7 mouse cellular contexts compared by ENCODE assay signal in genomic region chr14:102216581-102217368, GRCm38 (mm10).
DNase-seq lines count a peak whose midpoint lies in the region; ATAC-seq and TF ChIP-seq lines count a peak whose summit lies in the region.

No protein-coding gene starts in this region.

- no peaks in the 10 kb centered on the region for H3K27me3 ChIP-seq in stomach, embryonic 14.5 days (ENCODE audit: control insufficient read depth, insufficient read depth, low read length)
- H3K27me3 ChIP-seq in stomach, postnatal 0 days (ENCODE audit: control insufficient read depth, insufficient read depth, low read length): no peaks in the 10 kb centered on the region
- H3K27me3 ChIP-seq in kidney, embryonic 14.5 days (ENCODE audit: control insufficient read depth, insufficient read depth, low read length): no peaks in the 10 kb centered on the region
- H3K27me3 ChIP-seq in limb, embryonic 14.5 days (ENCODE audit: control insufficient read depth, insufficient read depth, low read length): no peaks in the 10 kb centered on the region

- no peak for TF ChIP-seq CTCF in stomach, postnatal 0 days (IDR thresholded peaks at IDR 0.05; ENCODE audit: low read depth)

- no peak overlapping the region for H3K27ac ChIP-seq in stomach, embryonic 14.5 days (ENCODE audit: low read length)
- no peak overlapping the region for H3K27ac ChIP-seq in stomach, postnatal 0 days (replicated peaks)
- no peak overlapping the region for H3K27ac ChIP-seq in kidney, embryonic 14.5 days (ENCODE audit: low read depth, low read length)
- no peak overlapping the region for H3K27ac ChIP-seq in limb, embryonic 14.5 days (replicated peaks; ENCODE audit: low read depth, low read length)

- no peak overlapping the region for H3K4me2 ChIP-seq in stomach, embryonic 14.5 days (replicated peaks; ENCODE audit: low read depth, low read length)
- no peak overlapping the region for H3K4me2 ChIP-seq in stomach, postnatal 0 days (replicated peaks; ENCODE audit: low read depth)
- H3K4me2 ChIP-seq in kidney, embryonic 14.5 days (replicated peaks; ENCODE audit: low read depth, low read length): no peak overlapping the region
- H3K4me2 ChIP-seq in limb, embryonic 14.5 days (replicated peaks; ENCODE audit: low read depth, low read length, severe bottlenecking): no peak overlapping the region

- H3K36me3 ChIP-seq in stomach, embryonic 14.5 days (ENCODE audit: control insufficient read depth, insufficient read depth, low read length): no peaks in the 10 kb centered on the region
- no peaks in the 10 kb centered on the region for H3K36me3 ChIP-seq in stomach, postnatal 0 days (ENCODE audit: control insufficient read depth, insufficient read depth, low read length)
- no peaks in the 10 kb centered on the region for H3K36me3 ChIP-seq in kidney, embryonic 14.5 days (ENCODE audit: control insufficient read depth, insufficient read depth, low read length)
- H3K36me3 ChIP-seq in limb, embryonic 14.5 days (ENCODE audit: control insufficient read depth, insufficient read depth, low read length): no peaks in the 10 kb centered on the region

- H3K4me3 ChIP-seq in stomach, embryonic 14.5 days (ENCODE audit: low read depth, low read length): no peak overlapping the region
- H3K4me3 ChIP-seq in stomach, postnatal 0 days (ENCODE audit: low read depth, low read length): no peak overlapping the region
- no peak overlapping the region for H3K4me3 ChIP-seq in kidney, embryonic 14.5 days (ENCODE audit: low read length)
- no peak overlapping the region for H3K4me3 ChIP-seq in limb, embryonic 14.5 days (replicated peaks; ENCODE audit: low read length)

- no peaks in the 10 kb centered on the region for H3K4me1 ChIP-seq in stomach, embryonic 14.5 days (ENCODE audit: control insufficient read depth, insufficient read depth, low read length)
- no peaks in the 10 kb centered on the region for H3K4me1 ChIP-seq in stomach, postnatal 0 days (replicated peaks; ENCODE audit: control insufficient read depth, insufficient read depth)
- no peaks in the 10 kb centered on the region for H3K4me1 ChIP-seq in kidney, embryonic 14.5 days (ENCODE audit: control insufficient read depth, insufficient read depth, low read length)
- peaks cover 3% of the 10 kb centered on the region; the same call in 1 of the 2 replicates for H3K4me1 ChIP-seq in limb, embryonic 14.5 days (ENCODE audit: control insufficient read depth, insufficient read depth, low read length)

- no peak for TF ChIP-seq POLR2A in limb, embryonic 14.5 days (IDR thresholded peaks at IDR 0.05; ENCODE audit: borderline replicate concordance, extremely low read depth, insufficient read depth, insufficient read length)

- H3K9ac ChIP-seq in stomach, embryonic 14.5 days (replicated peaks; ENCODE audit: low read depth, low read length): no peak overlapping the region
- no peak overlapping the region for H3K9ac ChIP-seq in stomach, postnatal 0 days (ENCODE audit: low read length)
- no peak overlapping the region for H3K9ac ChIP-seq in kidney, embryonic 14.5 days (ENCODE audit: low read depth, low read length)
- no peak overlapping the region for H3K9ac ChIP-seq in limb, embryonic 14.5 days (ENCODE audit: low read depth, low read length, severe bottlenecking)

- ATAC-seq in stomach, embryonic 14.5 days (ENCODE audit: insufficient number of reproducible peaks, insufficient read depth, low FRiP score, low read depth): 0 out of 2 replicates have a peak, but pooled peaks have one; percentile 53
- no peak for ATAC-seq in stomach, postnatal 0 days (ENCODE audit: low FRiP score, low TSS enrichment)
- peak; percentile 88 for ATAC-seq in kidney, embryonic 14.5 days (ENCODE audit: low FRiP score, low TSS enrichment)
- ATAC-seq in limb, embryonic 14.5 days (ENCODE audit: low FRiP score, low read depth): peak; percentile 76

- WGBS in stomach, embryonic 14.5 days: 45% methylated on average over 7 of the region's 7 CpGs
- 42% methylated on average over 7 of the region's 7 CpGs for WGBS in stomach, postnatal 0 days
- WGBS in kidney, embryonic 14.5 days: 48% methylated on average over 7 of the region's 7 CpGs
- 44% methylated on average over 7 of the region's 7 CpGs for WGBS in limb, embryonic 14.5 days

- H3K9me3 ChIP-seq in stomach, embryonic 14.5 days (ENCODE audit: control insufficient read depth, low read depth, low read length): no peaks in the 10 kb centered on the region
- no peaks in the 10 kb centered on the region for H3K9me3 ChIP-seq in stomach, postnatal 0 days (ENCODE audit: control insufficient read depth, low read length)
- H3K9me3 ChIP-seq in kidney, embryonic 14.5 days (ENCODE audit: control insufficient read depth, low read length): no peaks in the 10 kb centered on the region
- H3K9me3 ChIP-seq in limb, embryonic 14.5 days (ENCODE audit: control insufficient read depth, low read length): no peaks in the 10 kb centered on the region

- no peak for TF ChIP-seq EP300 in stomach, postnatal 0 days (optimal IDR thresholded peaks at IDR 0.05)

- DNase-seq in stomach, postnatal 0 days (ENCODE audit: low spot score): no peak
- DNase-seq in limb, embryonic 14.5 days (ENCODE audit: low spot score): peak; percentile 68
- no peak for DNase-seq in natural killer cell, adult 2 months (ENCODE audit: low spot score in 2 of 2)
- DNase-seq in thymus, postnatal 25 days: no peak
- DNase-seq in testis, postnatal 14 days (ENCODE audit: low spot score): no peak
